Mouse (Mus musculus): Measurements from ENCODE around the gene Mrps16. TPM values are rescaled to one million over a fixed set of nuclear protein-coding genes. Genes with fewer than 3 reads are reported as not detected.
A peak's percentile ranks its signal among the peaks of the same experiment; 100 is the strongest.

Mrps16 gene
- polyA plus RNA-seq, 1 experiment from 2014 or later = 82.9 TPM

- Histone ChIP-seq H3K4me2 (replicated peaks) (peak overlapping the region; percentile 58; the same call in 1 of the 2 replicates), H3K4me3 (replicated peaks) (no peak overlapping the region), H3K9me3 (replicated peaks) (no peaks in the 10 kb centered on the region), H3K36me3 (peaks cover 17% of the 10 kb centered on the region), H3K9ac (no peak overlapping the region), H3K27me3 (no peaks in the 10 kb centered on the region), H3K4me1 (peaks cover 14% of the 10 kb centered on the region), H3K27ac (replicated peaks) (no peak overlapping the region)
- ATAC-seq (ENCODE audit: insufficient number of reproducible peaks, low FRiP score, low TSS enrichment, low read depth) = no peak
- WGBS = 75% methylated on average over 4 of the region's 4 CpGs
These were observed 1.1 kb downstream of the Mrps16 start for GRCm38 (mm10) chr14:20392326-20392725.

GRCm38 (mm10) chr14:20389446-20390079 lies 3.9 kb downstream of the Mrps16 start:
- no peak for ATAC-seq (ENCODE audit: insufficient number of reproducible peaks, low FRiP score, low TSS enrichment, low read depth)

GRCm38 (mm10) chr14:20388441-20389129 lies 4.8 kb downstream of the Mrps16 start, which contains the start of gene Dnajc9:
Dnajc9 (minus strand) TSS chr14:20388910.
- Histone ChIP-seq H3K27me3 (no peaks in the 10 kb centered on the region), H3K27ac (replicated peaks) (peak within 1 kb of the TSS; percentile 89), H3K9ac (peak within 1 kb of the TSS; percentile 62), H3K4me2 (replicated peaks) (peak within 1 kb of the TSS; percentile 66), H3K4me1 (peaks cover 31% of the 10 kb centered on the region), H3K9me3 (replicated peaks) (no peaks in the 10 kb centered on the region), H3K4me3 (replicated peaks) (peak within 1 kb of the TSS; percentile 83), H3K36me3 (peaks cover 27% of the 10 kb centered on the region)
- peak; percentile 72 for ATAC-seq (ENCODE audit: insufficient number of reproducible peaks, low FRiP score, low TSS enrichment, low read depth)
- WGBS = 0% methylated on average over 59 of the region's 59 CpGs

More at GRCm38 (mm10) chr14:20389446-20390079, 3.9 kb downstream of the Mrps16 start:
- Histone ChIP-seq H3K27ac (replicated peaks) (peak overlapping the region; percentile 89; the same call in 1 of the 2 replicates), H3K36me3 (peaks cover 23% of the 10 kb centered on the region), H3K4me3 (replicated peaks) (peak overlapping the region; percentile 83), H3K9ac (no peak overlapping the region), H3K4me1 (peaks cover 31% of the 10 kb centered on the region), H3K27me3 (no peaks in the 10 kb centered on the region), H3K9me3 (replicated peaks) (no peaks in the 10 kb centered on the region), H3K4me2 (replicated peaks) (peak overlapping the region; percentile 66)
- 83% methylated on average over 8 of the region's 8 CpGs for WGBS

- WGBS = 81% methylated on average over 9 of the region's 9 CpGs
- Histone ChIP-seq H3K4me3 (replicated peaks) (no peak overlapping the region), H3K9me3 (replicated peaks) (no peaks in the 10 kb centered on the region), H3K4me2 (replicated peaks) (no peak overlapping the region), H3K4me1 (no peaks in the 10 kb centered on the region), H3K27me3 (no peaks in the 10 kb centered on the region), H3K9ac (no peak overlapping the region), H3K36me3 (peaks cover 47% of the 10 kb centered on the region), H3K27ac (replicated peaks) (no peak overlapping the region)
- ATAC-seq (ENCODE audit: insufficient number of reproducible peaks, low FRiP score, low TSS enrichment, low read depth) = no peak
These were observed 13.5 kb downstream of the Mrps16 start for GRCm38 (mm10) chr14:20379753-20380430.

- no peak overlapping the region for H3K27ac ChIP-seq (replicated peaks)
- H3K9ac ChIP-seq = no peak overlapping the region
- H3K9me3 ChIP-seq (replicated peaks) = no peaks in the 10 kb centered on the region
- H3K4me2 ChIP-seq (replicated peaks) = no peak overlapping the region
- peaks cover 52% of the 10 kb centered on the region for H3K36me3 ChIP-seq
- H3K4me3 ChIP-seq (replicated peaks) = no peak overlapping the region
- 79% methylated on average over 5 of the region's 5 CpGs for WGBS
- no peak for ATAC-seq (ENCODE audit: insufficient number of reproducible peaks, low FRiP score, low TSS enrichment, low read depth)
- H3K4me1 ChIP-seq = no peaks in the 10 kb centered on the region
- no peaks in the 10 kb centered on the region for H3K27me3 ChIP-seq
These were observed 14.3 kb downstream of the Mrps16 start for GRCm38 (mm10) chr14:20379087-20379640.

- Histone ChIP-seq H3K9ac (no peak overlapping the region), H3K36me3 (peaks cover 53% of the 10 kb centered on the region), H3K4me3 (replicated peaks) (no peak overlapping the region), H3K4me2 (replicated peaks) (no peak overlapping the region), H3K27ac (replicated peaks) (no peak overlapping the region), H3K4me1 (no peaks in the 10 kb centered on the region), H3K9me3 (replicated peaks) (no peaks in the 10 kb centered on the region), H3K27me3 (no peaks in the 10 kb centered on the region)
- 35% methylated on average over 13 of the region's 13 CpGs for WGBS
- ATAC-seq (ENCODE audit: insufficient number of reproducible peaks, low FRiP score, low TSS enrichment, low read depth) = peak; percentile 47; the same call in 1 of the 2 replicates
These were observed 14.9 kb downstream of the Mrps16 start for GRCm38 (mm10) chr14:20378313-20379061.

- Histone ChIP-seq H3K4me1 (no peaks in the 10 kb centered on the region), H3K4me3 (replicated peaks) (no peak overlapping the region), H3K9me3 (replicated peaks) (no peaks in the 10 kb centered on the region), H3K4me2 (replicated peaks) (no peak overlapping the region), H3K9ac (no peak overlapping the region), H3K27me3 (no peaks in the 10 kb centered on the region), H3K36me3 (peaks cover 52% of the 10 kb centered on the region), H3K27ac (replicated peaks) (no peak overlapping the region)
- WGBS = 72% methylated on average over 4 of the region's 4 CpGs
- no peak for ATAC-seq (ENCODE audit: insufficient number of reproducible peaks, low FRiP score, low TSS enrichment, low read depth)
These were observed 16.3 kb downstream of the Mrps16 start for GRCm38 (mm10) chr14:20377112-20377521.

GRCm38 (mm10) chr14:20371854-20372253 lies 21.6 kb downstream of the Mrps16 start:
- Histone ChIP-seq H3K27me3 (no peaks in the 10 kb centered on the region), H3K4me1 (no peaks in the 10 kb centered on the region), H3K27ac (replicated peaks) (no peak overlapping the region), H3K36me3 (peaks cover 57% of the 10 kb centered on the region), H3K9ac (no peak overlapping the region), H3K4me2 (replicated peaks) (no peak overlapping the region), H3K4me3 (replicated peaks) (no peak overlapping the region), H3K9me3 (replicated peaks) (no peaks in the 10 kb centered on the region)
- no peak for ATAC-seq (ENCODE audit: insufficient number of reproducible peaks, low FRiP score, low TSS enrichment, low read depth)
- WGBS = 69% methylated on average over 1 of the region's 1 CpGs

- no peak overlapping the region for H3K4me2 ChIP-seq (replicated peaks)
- WGBS = 83% methylated on average over 7 of the region's 7 CpGs
- no peak overlapping the region for H3K4me3 ChIP-seq (replicated peaks)
- H3K27me3 ChIP-seq = no peaks in the 10 kb centered on the region
- ATAC-seq (ENCODE audit: insufficient number of reproducible peaks, low FRiP score, low TSS enrichment, low read depth) = no peak
- no peaks in the 10 kb centered on the region for H3K9me3 ChIP-seq (replicated peaks)
- H3K9ac ChIP-seq = no peak overlapping the region
- H3K27ac ChIP-seq (replicated peaks) = no peak overlapping the region
- no peaks in the 10 kb centered on the region for H3K4me1 ChIP-seq
- H3K36me3 ChIP-seq = peaks cover 54% of the 10 kb centered on the region
These were observed 22.6 kb downstream of the Mrps16 start for GRCm38 (mm10) chr14:20370798-20371197.

- no peak overlapping the region for H3K4me2 ChIP-seq (replicated peaks)
- H3K9ac ChIP-seq = no peak overlapping the region
- H3K4me1 ChIP-seq = no peaks in the 10 kb centered on the region
- 94% methylated on average over 3 of the region's 3 CpGs for WGBS
- no peak overlapping the region for H3K4me3 ChIP-seq (replicated peaks)
- H3K27ac ChIP-seq (replicated peaks) = no peak overlapping the region
- no peaks in the 10 kb centered on the region for H3K27me3 ChIP-seq
- H3K36me3 ChIP-seq = peaks cover 56% of the 10 kb centered on the region
- ATAC-seq (ENCODE audit: insufficient number of reproducible peaks, low FRiP score, low TSS enrichment, low read depth) = no peak
- H3K9me3 ChIP-seq (replicated peaks) = no peaks in the 10 kb centered on the region
These were observed 25.2 kb downstream of the Mrps16 start for GRCm38 (mm10) chr14:20368271-20368670.
